8 mouse cellular contexts compared by ENCODE assay signal in the genomic region with DNA sequence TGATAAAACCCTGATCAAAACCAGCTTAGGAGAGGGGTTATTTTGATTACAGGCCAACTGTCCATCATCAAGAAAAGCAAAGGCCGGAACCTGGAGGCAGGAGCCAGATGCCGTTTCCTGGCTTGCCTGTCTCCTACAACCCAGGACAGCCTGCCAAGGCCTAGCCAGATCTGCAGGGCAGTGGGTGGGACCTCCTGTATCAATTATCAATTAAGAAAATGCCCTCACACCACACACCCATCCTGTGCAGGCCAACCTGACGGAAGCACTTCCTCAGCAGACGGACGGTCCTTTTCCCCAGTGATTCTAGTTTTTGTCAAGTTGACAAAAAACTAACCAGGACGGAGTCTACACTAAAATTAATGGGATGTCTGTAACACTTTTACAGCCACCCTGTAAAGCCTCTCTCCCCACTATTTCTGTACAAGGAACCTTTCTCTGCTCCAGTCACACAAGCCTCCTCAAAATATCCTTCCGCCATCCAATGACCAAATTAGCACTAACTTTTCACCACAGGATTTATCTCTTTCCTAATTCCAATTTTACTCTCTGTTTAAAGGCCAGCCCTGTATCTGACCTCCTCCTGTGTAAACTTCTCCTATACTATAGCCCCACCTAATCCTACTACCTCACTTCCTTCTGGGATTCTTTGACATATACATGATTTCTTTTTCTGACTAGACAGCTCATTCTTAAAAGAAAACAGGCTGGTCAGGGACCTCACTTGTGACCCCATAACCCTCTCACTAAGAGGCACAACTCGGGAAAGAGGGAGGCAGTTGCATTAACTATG. TPM values are rescaled to one million over a fixed set of nuclear protein-coding genes. Genes with fewer than 3 reads are reported as not detected.
DNase-seq lines count a peak whose midpoint lies in the region; ATAC-seq lines count a peak whose summit lies in the region.

No protein-coding gene starts in this region.

- no peak overlapping the region for H3K4me3 ChIP-seq in embryonic facial prominence, embryonic 13.5 days

- H3K27me3 ChIP-seq in embryonic facial prominence, embryonic 13.5 days = no peaks in the 10 kb centered on the region

- H3K9me3 ChIP-seq in embryonic facial prominence, embryonic 13.5 days = no peaks in the 10 kb centered on the region

- WGBS in embryonic facial prominence, embryonic 13.5 days = 68% methylated on average over 8 of the region's 8 CpGs

- peak; percentile 54 for DNase-seq in cerebellum, adult 11-12 months
- no peak for DNase-seq in cerebellum, postnatal 36 days
- peak; percentile 33 for DNase-seq in kidney, adult 18-20 months
- DNase-seq in lung, postnatal 10 days = peak; percentile 61
- DNase-seq in cerebellum, adult 18-20 months = no peak
- no peak for DNase-seq in cerebellum, adult 8-10 months

- no peak overlapping the region for H3K4me2 ChIP-seq in embryonic facial prominence, embryonic 13.5 days

- H3K4me1 ChIP-seq in embryonic facial prominence, embryonic 13.5 days = peaks cover 24% of the 10 kb centered on the region

- no peaks in the 10 kb centered on the region for H3K36me3 ChIP-seq in embryonic facial prominence, embryonic 13.5 days

- H3K9ac ChIP-seq in embryonic facial prominence, embryonic 13.5 days = no peak overlapping the region

- no peak for ATAC-seq in embryonic facial prominence, embryonic 13.5 days (ENCODE audit: insufficient number of reproducible peaks, insufficient read depth, low FRiP score, low TSS enrichment, low read depth)
- no peak for ATAC-seq in frontal cortex, adult (ENCODE audit: low TSS enrichment)

- H3K27ac ChIP-seq in embryonic facial prominence, embryonic 13.5 days = peak overlapping the region; percentile 19; the same call in 1 of the 2 replicates

RNA-seq across cellular contexts. Expression of a gene that starts 2.1 kb away (rescaled TPM):
- 68.9 and 79.2 TPM in 2 replicates for polyA plus RNA-seq in embryonic facial prominence, embryonic 13.5 days (2015; fragmentation: Nextera tagmentation; extraction: Ambion mirVana)

RNA-seq across cellular contexts. Expression of a gene that starts 50.0 kb away (rescaled TPM):
- 2.5 TPM in 2 replicates for polyA plus RNA-seq in embryonic facial prominence, embryonic 13.5 days (2015; fragmentation: Nextera tagmentation; extraction: Ambion mirVana)

RNA-seq across cellular contexts. Expression of a gene that starts 52.5 kb away (rescaled TPM):
- polyA plus RNA-seq in embryonic facial prominence, embryonic 13.5 days (2015; fragmentation: Nextera tagmentation; extraction: Ambion mirVana) = 193 and 217 TPM in 2 replicates

Comparison
In these comparisons a context has a peak if more than half of its experiments do, and no peak if none do; other contexts are left out.
1. DNase-seq: peak in cerebellum, adult 11-12 months (single experiment), kidney, adult 18-20 months (single experiment) and lung, postnatal 10 days (single experiment); none in cerebellum, postnatal 36 days (0 of 2), cerebellum, adult 18-20 months (0 of 2) and cerebellum, adult 8-10 months (single experiment).